Mouse (Mus musculus) G1E (cell line): ENCODE measurements around the gene Peli1.

Source experiments
- CTCF ChIP-seq: IDR thresholded peaks from 2 replicates; pipeline ENCODE4 v1.5.1; 2012; ENCODE audit warnings: low read depth, low read length, inconsistent platforms, mixed read lengths
- GATA1 ChIP-seq: IDR thresholded peaks from 2 replicates; pipeline ENCODE4 v1.6.1; 2012; ENCODE audit warnings: borderline replicate concordance, low read length, inconsistent platforms, mixed read lengths
- GATA2 ChIP-seq: IDR thresholded peaks from 2 replicates; pipeline ENCODE4 v1.6.1; 2012; ENCODE audit warnings: low read depth, low read length, inconsistent platforms, borderline replicate concordance
- POLR2AphosphoS5 ChIP-seq: IDR thresholded peaks from 2 replicates; pipeline ENCODE4 v1.6.1; 2012; ENCODE audit warnings: low read depth, low read length, inconsistent platforms; ENCODE audit not compliant: insufficient replicate concordance
- TAL1 ChIP-seq: conservative IDR thresholded peaks from 2 replicates; pipeline ENCODE4 v1.6.1; 2012; ENCODE audit warnings: low read depth, low read length, inconsistent platforms, mixed read lengths

- TF ChIP-seq CTCF (no peak), TAL1 (no peak), GATA1 (no peak), POLR2AphosphoS5 (no peak), GATA2 (no peak)
These were observed 9.9 kb upstream of the Peli1 start for GRCm38 (mm10) chr11:21081169-21081568.
